Mouse (Mus musculus) lung, postnatal 0 days (tissue): ENCODE measurements at regions not wholly inside any gene's neighbourhood (a gene's known extent, or its start where the extent isn't known, plus 50 kb on each side); places are given as distances from the start of the nearest gene placed in this dataset.

Experiments used
- ATAC-seq: fragments of 200-750 bp; cut with Nextera tagmentation; 2 replicates; pipeline ENCODE4 v1.8.0; 2017; ENCODE audit warnings: moderate library complexity
- DNase-seq: peaks from one replicate; pipeline ENCODE4 v3.0.0-alpha.2; 2016; ENCODE audit warnings: low spot score
- H3K27ac ChIP-seq: fragments of 300-500 bp; sonication (generic); 2 replicates; pipeline ENCODE4 v1.5.1; 2014; ENCODE audit warnings: antibody characterized with exemption, mild to moderate bottlenecking, low read length, mixed read lengths
- H3K27me3 ChIP-seq: fragments of 300-500 bp; sonication (generic); replicated peaks from 2 replicates; pipeline ENCODE4 v1.6.1; 2014; ENCODE audit warnings: low read length, mixed read lengths; ENCODE audit not compliant: insufficient read depth
- H3K36me3 ChIP-seq: fragments of 300-500 bp; sonication (generic); 2 replicates; pipeline ENCODE4 v1.6.1; 2014; ENCODE audit warnings: low read length, mixed read lengths; ENCODE audit not compliant: insufficient read depth
- H3K4me1 ChIP-seq: fragments of 300-500 bp; sonication (generic); 2 replicates; pipeline ENCODE4 v1.6.1; 2014; ENCODE audit warnings: antibody characterized with exemption, low read depth, low read length, mixed read lengths; ENCODE audit not compliant: insufficient read depth
- H3K4me2 ChIP-seq: fragments of 300-500 bp; sonication (generic); replicated peaks from 2 replicates; pipeline ENCODE4 v1.6.1; 2014; ENCODE audit warnings: low read depth, mild to moderate bottlenecking, low read length, moderate library complexity, mixed read lengths
- H3K4me3 ChIP-seq: fragments of 300-500 bp; sonication (generic); 2 replicates; pipeline ENCODE4 v1.5.1; 2014; ENCODE audit warnings: low read depth, low read length
- H3K9ac ChIP-seq: fragments of 300-500 bp; sonication (generic); replicated peaks from 2 replicates; pipeline ENCODE4 v1.6.1; 2014; ENCODE audit warnings: low read depth, mild to moderate bottlenecking
- H3K9me3 ChIP-seq: fragments of 300-500 bp; sonication (generic); 2 replicates; pipeline ENCODE4 v1.6.1; 2016; ENCODE audit warnings: low read length, mixed read lengths
- CTCF ChIP-seq: IDR thresholded peaks from 2 replicates; pipeline ENCODE4 v1.5.1; 2016; ENCODE audit warnings: antibody characterized with exemption, mild to moderate bottlenecking
- EP300 ChIP-seq: IDR thresholded peaks from 2 replicates; pipeline ENCODE4 v1.6.1; 2016; ENCODE audit warnings: antibody characterized with exemption, mild to moderate bottlenecking, control low read depth
- WGBS: fragments of 180-500 bp; shearing (Covaris S2); extraction: QIAGEN DNeasy Blood & Tissue Kit; methylation state at CpG from one replicate; pipeline ENCODE4 v1.1.7; 2014; 5-methylcytosine and 5-hydroxymethylcytosine counted together

GRCm38 (mm10) chr6:61080661-61081060, 99.5 kb upstream of the Ccser1 start:
- H3K9ac ChIP-seq = no peak overlapping the region
- WGBS = 80% methylated on average over 5 of the region's 5 CpGs
- H3K4me3 ChIP-seq = no peak overlapping the region
- ATAC-seq = no peak
- H3K36me3 ChIP-seq = no peaks in the 10 kb centered on the region
- no peaks in the 10 kb centered on the region for H3K4me1 ChIP-seq
- TF ChIP-seq CTCF = no peak
- TF ChIP-seq EP300 = no peak
- no peak overlapping the region for H3K27ac ChIP-seq
- DNase-seq = no peak
- H3K4me2 ChIP-seq = no peak overlapping the region
- no peaks in the 10 kb centered on the region for H3K9me3 ChIP-seq
- no peaks in the 10 kb centered on the region for H3K27me3 ChIP-seq

GRCm38 (mm10) chr6:61083346-61083745, 96.8 kb upstream of the Ccser1 start:
- TF ChIP-seq CTCF (no peak), EP300 (no peak)
- 60% methylated on average over 3 of the region's 3 CpGs for WGBS
- H3K9ac ChIP-seq = no peak overlapping the region
- no peaks in the 10 kb centered on the region for H3K36me3 ChIP-seq
- no peak overlapping the region for H3K4me2 ChIP-seq
- no peak for DNase-seq
- no peaks in the 10 kb centered on the region for H3K9me3 ChIP-seq
- no peak overlapping the region for H3K4me3 ChIP-seq
- no peaks in the 10 kb centered on the region for H3K27me3 ChIP-seq
- no peak for ATAC-seq
- H3K4me1 ChIP-seq = no peaks in the 10 kb centered on the region
- H3K27ac ChIP-seq = no peak overlapping the region

- Histone ChIP-seq H3K4me1 (no peaks in the 10 kb centered on the region), H3K36me3 (no peaks in the 10 kb centered on the region), H3K4me2 (no peak overlapping the region), H3K27me3 (no peaks in the 10 kb centered on the region), H3K27ac (no peak overlapping the region), H3K9ac (no peak overlapping the region), H3K9me3 (no peaks in the 10 kb centered on the region), H3K4me3 (no peak overlapping the region)
- ATAC-seq (no peak), DNase-seq (no peak)
- no peak for TF ChIP-seq EP300
- no peak for TF ChIP-seq CTCF
- WGBS = 87% methylated on average over 9 of the region's 9 CpGs
These were observed 80.7 kb upstream of the Ccser1 start for GRCm38 (mm10) chr6:61099348-61099981.

- 50% methylated on average over 3 of the region's 3 CpGs for WGBS
These were observed 80.2 kb upstream of the Ccser1 start for GRCm38 (mm10) chr6:61099982-61100365.

GRCm38 (mm10) chr6:61101972-61102371, 78.2 kb upstream of the Ccser1 start:
- WGBS = 61% methylated on average over 6 of the region's 6 CpGs
- no peaks in the 10 kb centered on the region for H3K27me3 ChIP-seq
- H3K4me1 ChIP-seq = no peaks in the 10 kb centered on the region
- no peak overlapping the region for H3K4me2 ChIP-seq
- H3K9ac ChIP-seq = no peak overlapping the region
- H3K27ac ChIP-seq = no peak overlapping the region
- ATAC-seq = no peak
- DNase-seq = no peak
- TF ChIP-seq CTCF (no peak), EP300 (no peak)
- H3K36me3 ChIP-seq = no peaks in the 10 kb centered on the region
- no peaks in the 10 kb centered on the region for H3K9me3 ChIP-seq
- no peak overlapping the region for H3K4me3 ChIP-seq

More at GRCm38 (mm10) chr6:61099982-61100365, 80.2 kb upstream of the Ccser1 start:
- H3K4me3 ChIP-seq = no peak overlapping the region
- H3K9ac ChIP-seq = no peak overlapping the region
- DNase-seq (no peak), ATAC-seq (no peak)
- H3K27ac ChIP-seq = no peak overlapping the region
- no peaks in the 10 kb centered on the region for H3K36me3 ChIP-seq
- no peaks in the 10 kb centered on the region for H3K27me3 ChIP-seq
- no peak overlapping the region for H3K4me2 ChIP-seq
- no peaks in the 10 kb centered on the region for H3K9me3 ChIP-seq
- TF ChIP-seq EP300 (no peak), CTCF (no peak)
- no peaks in the 10 kb centered on the region for H3K4me1 ChIP-seq

- 44% methylated on average over 4 of the region's 4 CpGs for WGBS
- no peaks in the 10 kb centered on the region for H3K4me1 ChIP-seq
- no peak for TF ChIP-seq CTCF
- no peak for TF ChIP-seq EP300
- no peaks in the 10 kb centered on the region for H3K36me3 ChIP-seq
- no peak overlapping the region for H3K4me3 ChIP-seq
- H3K27me3 ChIP-seq = no peaks in the 10 kb centered on the region
- H3K9ac ChIP-seq = no peak overlapping the region
- H3K4me2 ChIP-seq = no peak overlapping the region
- ATAC-seq = no peak
- H3K9me3 ChIP-seq = no peaks in the 10 kb centered on the region
- no peak for DNase-seq
- no peak overlapping the region for H3K27ac ChIP-seq
These were observed 76.5 kb upstream of the Ccser1 start for GRCm38 (mm10) chr6:61103459-61104234.
